Mouse (Mus musculus) lung, postnatal 0 days (tissue): ENCODE measurements at regions not wholly inside any gene's neighbourhood (a gene's known extent, or its start where the extent isn't known, plus 50 kb on each side); places are given as distances from the start of the nearest gene placed in this dataset.

Source experiments
- ATAC-seq: fragments of 200-750 bp; cut with Nextera tagmentation; 2 replicates; pipeline ENCODE4 v1.8.0; 2017; ENCODE audit warnings: moderate library complexity
- DNase-seq: peaks from one replicate; pipeline ENCODE4 v3.0.0-alpha.2; 2016; ENCODE audit warnings: low spot score
- H3K27ac ChIP-seq: fragments of 300-500 bp; sonication (generic); 2 replicates; pipeline ENCODE4 v1.5.1; 2014; ENCODE audit warnings: antibody characterized with exemption, mild to moderate bottlenecking, low read length, mixed read lengths
- H3K27me3 ChIP-seq: fragments of 300-500 bp; sonication (generic); replicated peaks from 2 replicates; pipeline ENCODE4 v1.6.1; 2014; ENCODE audit warnings: low read length, mixed read lengths; ENCODE audit not compliant: insufficient read depth
- H3K36me3 ChIP-seq: fragments of 300-500 bp; sonication (generic); 2 replicates; pipeline ENCODE4 v1.6.1; 2014; ENCODE audit warnings: low read length, mixed read lengths; ENCODE audit not compliant: insufficient read depth
- H3K4me1 ChIP-seq: fragments of 300-500 bp; sonication (generic); 2 replicates; pipeline ENCODE4 v1.6.1; 2014; ENCODE audit warnings: antibody characterized with exemption, low read depth, low read length, mixed read lengths; ENCODE audit not compliant: insufficient read depth
- H3K4me2 ChIP-seq: fragments of 300-500 bp; sonication (generic); replicated peaks from 2 replicates; pipeline ENCODE4 v1.6.1; 2014; ENCODE audit warnings: low read depth, mild to moderate bottlenecking, low read length, moderate library complexity, mixed read lengths
- H3K4me3 ChIP-seq: fragments of 300-500 bp; sonication (generic); 2 replicates; pipeline ENCODE4 v1.5.1; 2014; ENCODE audit warnings: low read depth, low read length
- H3K9ac ChIP-seq: fragments of 300-500 bp; sonication (generic); replicated peaks from 2 replicates; pipeline ENCODE4 v1.6.1; 2014; ENCODE audit warnings: low read depth, mild to moderate bottlenecking
- H3K9me3 ChIP-seq: fragments of 300-500 bp; sonication (generic); 2 replicates; pipeline ENCODE4 v1.6.1; 2016; ENCODE audit warnings: low read length, mixed read lengths
- CTCF ChIP-seq: IDR thresholded peaks from 2 replicates; pipeline ENCODE4 v1.5.1; 2016; ENCODE audit warnings: antibody characterized with exemption, mild to moderate bottlenecking
- EP300 ChIP-seq: IDR thresholded peaks from 2 replicates; pipeline ENCODE4 v1.6.1; 2016; ENCODE audit warnings: antibody characterized with exemption, mild to moderate bottlenecking, control low read depth
- WGBS: fragments of 180-500 bp; shearing (Covaris S2); extraction: QIAGEN DNeasy Blood & Tissue Kit; methylation state at CpG from one replicate; pipeline ENCODE4 v1.1.7; 2014; 5-methylcytosine and 5-hydroxymethylcytosine counted together

DNA sequence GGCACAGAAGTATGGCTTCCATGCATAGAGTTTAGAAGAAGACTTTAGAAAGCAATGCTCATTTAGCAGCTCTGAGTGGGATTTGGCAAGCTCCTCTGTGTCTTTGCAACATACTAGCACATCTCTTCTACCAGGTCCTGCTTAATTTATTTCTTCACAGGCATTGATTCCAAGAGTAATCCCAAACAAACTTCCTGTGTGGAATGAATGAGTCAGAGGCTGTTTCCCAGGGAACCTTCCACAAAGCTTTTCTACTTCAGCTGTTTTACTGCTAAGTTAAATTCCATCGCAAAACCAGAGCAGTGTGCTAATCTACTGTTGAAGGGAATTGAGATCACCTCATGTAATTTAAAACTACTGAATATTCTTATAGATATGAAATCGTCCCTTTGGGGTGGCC, 193.7 kb upstream of the Sorcs1 start:
- no peaks in the 10 kb centered on the region for H3K36me3 ChIP-seq
- no peak for ATAC-seq

DNA sequence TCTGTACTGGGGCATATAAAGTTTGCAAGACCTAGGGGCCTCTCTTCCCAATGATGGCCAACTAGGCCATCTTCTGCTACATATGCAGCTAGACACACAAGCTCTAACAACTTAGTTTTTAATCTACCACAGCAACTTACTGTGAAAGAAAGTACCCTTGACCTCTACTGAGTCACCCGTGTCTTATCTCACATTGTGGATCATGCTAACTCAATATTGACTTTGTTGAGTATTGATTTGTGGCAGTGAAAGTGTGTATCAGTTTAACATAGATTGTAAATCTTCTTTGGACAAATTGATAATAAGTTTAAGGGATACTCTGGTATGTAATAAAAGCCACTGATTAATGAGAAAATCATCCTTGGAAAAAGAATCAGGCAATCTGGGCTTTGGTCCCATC, 176.4 kb upstream of the Sorcs1 start:
- TF ChIP-seq EP300, result no peak
- TF ChIP-seq CTCF, result no peak
- no peaks in the 10 kb centered on the region for H3K9me3 ChIP-seq
- ATAC-seq (no peak), DNase-seq (no peak)
- no peaks in the 10 kb centered on the region for H3K4me1 ChIP-seq
- no peaks in the 10 kb centered on the region for H3K36me3 ChIP-seq
- 37% methylated on average over 1 of the region's 1 CpGs for WGBS
- H3K27me3 ChIP-seq, result no peaks in the 10 kb centered on the region
- no peak overlapping the region for H3K27ac ChIP-seq
- H3K9ac ChIP-seq, result no peak overlapping the region
- no peak overlapping the region for H3K4me3 ChIP-seq
- no peak overlapping the region for H3K4me2 ChIP-seq

More for the DNA sequence above, 193.7 kb upstream of the Sorcs1 start:
- H3K9ac ChIP-seq, result no peak overlapping the region
- no peak overlapping the region for H3K27ac ChIP-seq
- no peak overlapping the region for H3K4me2 ChIP-seq
- H3K27me3 ChIP-seq, result no peaks in the 10 kb centered on the region
- no peak overlapping the region for H3K4me3 ChIP-seq
- no peaks in the 10 kb centered on the region for H3K9me3 ChIP-seq
- TF ChIP-seq EP300 (no peak), CTCF (no peak)
- WGBS, result 63% methylated on average over 2 of the region's 2 CpGs
- DNase-seq, result peak; percentile 25
- H3K4me1 ChIP-seq, result no peaks in the 10 kb centered on the region

DNA sequence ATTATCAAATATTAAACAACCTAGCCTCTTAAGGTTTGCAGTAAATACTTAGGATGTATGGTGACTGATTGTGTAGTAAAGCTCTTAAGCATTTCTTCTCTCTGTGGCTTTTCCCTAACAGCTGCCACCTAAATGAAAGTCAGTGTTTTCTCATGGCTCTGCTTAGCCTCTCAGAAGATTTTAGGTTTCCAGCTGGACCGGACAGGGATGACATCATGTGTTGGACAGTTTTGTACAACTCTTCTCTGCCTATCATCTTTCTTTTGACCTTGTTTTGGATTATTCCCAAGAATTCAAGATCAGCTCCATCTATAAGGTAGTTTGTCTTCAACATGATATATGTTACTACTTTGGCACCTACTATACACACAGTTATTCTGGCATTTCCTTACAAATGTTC, 162.1 kb upstream of the Sorcs1 start:
- no peaks in the 10 kb centered on the region for H3K4me1 ChIP-seq
- no peak overlapping the region for H3K4me2 ChIP-seq
- no peaks in the 10 kb centered on the region for H3K27me3 ChIP-seq
- H3K4me3 ChIP-seq, result no peak overlapping the region
- DNase-seq (no peak), ATAC-seq (no peak)
- no peak overlapping the region for H3K27ac ChIP-seq
- H3K36me3 ChIP-seq, result no peaks in the 10 kb centered on the region
- no peak overlapping the region for H3K9ac ChIP-seq
- WGBS, result 76% methylated on average over 1 of the region's 1 CpGs
- TF ChIP-seq CTCF (no peak), EP300 (no peak)
- H3K9me3 ChIP-seq, result no peaks in the 10 kb centered on the region
